Mouse (Mus musculus) cerebellum, adult 2 months (tissue): Measurements from ENCODE around the gene Cyp4a31. TPM values are rescaled to one million over a fixed set of nuclear protein-coding genes. Genes with fewer than 3 reads are reported as not detected.
"Not testable (repeated sequence)": the region's sequence is repeated elsewhere in the genome, so short reads cannot be mapped to it uniquely, and the experiment has no call there.

ENCODE experiments used
- DNase-seq, 2 experiments: peaks; one replicate each; pipeline ENCODE4 v3.0.0; 2021
- H3K27ac ChIP-seq: fragments of 200-500 bp; 2 replicates; pipeline ENCODE4 v1.5.1; 2012; ENCODE audit warnings: low read length, control low read depth, inconsistent platforms; ENCODE audit not compliant: insufficient read depth
- H3K27me3 ChIP-seq: fragments of 200-500 bp; 2 replicates; pipeline ENCODE4 v1.6.1; 2012; ENCODE audit warnings: inconsistent platforms, mild to moderate bottlenecking, low read length, moderate library complexity; ENCODE audit not compliant: control insufficient read depth, insufficient read depth
- H3K4me1 ChIP-seq: fragments of 200-500 bp; 2 replicates; pipeline ENCODE4 v1.6.1; 2011; ENCODE audit warnings: low read length; ENCODE audit not compliant: control insufficient read depth, insufficient read depth
- H3K4me3 ChIP-seq: fragments of 200-500 bp; replicated peaks from 2 replicates; pipeline ENCODE3; 2011; ENCODE audit warnings: mild to moderate bottlenecking, low read depth, low read length, control low read depth; ENCODE audit not compliant: insufficient read depth
- CTCF ChIP-seq: fragments of 200-500 bp; IDR thresholded peaks from 2 replicates; pipeline ENCODE4 v1.5.1; 2011; ENCODE audit warnings: low read depth, mild to moderate bottlenecking, control low read depth, low read length, moderate library complexity, borderline replicate concordance; ENCODE audit not compliant: insufficient read depth
- POLR2A ChIP-seq: fragments of 200-500 bp; IDR thresholded peaks from 2 replicates; pipeline ENCODE4 v1.6.1; 2011; ENCODE audit warnings: low read length, control low read depth, borderline replicate concordance; ENCODE audit not compliant: insufficient read depth
- WGBS: fragments of 180-500 bp; shearing (Covaris S2); methylation state at CpG from one replicate; pipeline ENCODE4 v1.1.7; 2018; 5-methylcytosine and 5-hydroxymethylcytosine counted together
- polyA plus RNA-seq: library from polyadenylated mRNA; depleted of rRNA; stranded (reverse); fragments of >200 nt; gene quantifications from 2 replicates; pipeline ENCODE4 v1.2.3, GENCODE M21; 2012

Gene Cyp4a31
- polyA plus RNA-seq, 1 experiment: not detected

- Histone ChIP-seq H3K27me3 (no peaks in the 10 kb centered on the region), H3K4me3 (no peak overlapping the region), H3K27ac (no peak overlapping the region), H3K4me1 (no peaks in the 10 kb centered on the region)
- DNase-seq: no peak
- WGBS: 40% methylated on average over 4 of the region's 4 CpGs
- TF ChIP-seq POLR2A (no peak), CTCF (no peak)
Measured at GRCm38 (mm10) chr4:115557861-115558561, 5.4 kb upstream of the Cyp4a31 start.

GRCm38 (mm10) chr4:115561236-115561635, 2.2 kb upstream of the Cyp4a31 start:
- not testable (repeated sequence) for H3K27ac ChIP-seq, H3K27me3 ChIP-seq, H3K4me1 ChIP-seq, DNase-seq, H3K4me3 ChIP-seq
- WGBS: 45% methylated on average over 5 of the region's 5 CpGs

GRCm38 (mm10) chr4:115564469-115565225, 1.2 kb downstream of the Cyp4a31 start:
- not testable (repeated sequence) for H3K4me3 ChIP-seq, H3K27ac ChIP-seq, DNase-seq, H3K4me1 ChIP-seq, H3K27me3 ChIP-seq
- 82% methylated on average over 6 of the region's 6 CpGs for WGBS

- no peak overlapping the region for H3K4me3 ChIP-seq
- no peak overlapping the region for H3K27ac ChIP-seq
- TF ChIP-seq CTCF: no peak
- no peak for TF ChIP-seq POLR2A
- H3K27me3 ChIP-seq: no peaks in the 10 kb centered on the region
- 71% methylated on average over 3 of the region's 3 CpGs for WGBS
- DNase-seq: no peak
- no peaks in the 10 kb centered on the region for H3K4me1 ChIP-seq
Measured at GRCm38 (mm10) chr4:115575255-115575654, 11.8 kb downstream of the Cyp4a31 start.

- no peaks in the 10 kb centered on the region for H3K4me1 ChIP-seq
- no peak for DNase-seq
- TF ChIP-seq POLR2A: no peak
- TF ChIP-seq CTCF: no peak
- no peaks in the 10 kb centered on the region for H3K27me3 ChIP-seq
- no peak overlapping the region for H3K4me3 ChIP-seq
- no peak overlapping the region for H3K27ac ChIP-seq
- WGBS: 66% methylated on average over 2 of the region's 2 CpGs
Measured at GRCm38 (mm10) chr4:115575776-115576175, 12.3 kb downstream of the Cyp4a31 start.

GRCm38 (mm10) chr4:115583036-115583435, 19.6 kb downstream of the Cyp4a31 start:
- no peak for DNase-seq
- Histone ChIP-seq H3K27me3 (no peaks in the 10 kb centered on the region), H3K4me3 (no peak overlapping the region), H3K27ac (no peak overlapping the region), H3K4me1 (no peaks in the 10 kb centered on the region)
- TF ChIP-seq POLR2A: no peak
- TF ChIP-seq CTCF: no peak

- no peak for TF ChIP-seq POLR2A
- no peaks in the 10 kb centered on the region for H3K4me1 ChIP-seq
- 87% methylated on average over 1 of the region's 1 CpGs for WGBS
- no peak overlapping the region for H3K27ac ChIP-seq
- H3K4me3 ChIP-seq: no peak overlapping the region
- no peaks in the 10 kb centered on the region for H3K27me3 ChIP-seq
- DNase-seq: no peak
Measured at GRCm38 (mm10) chr4:115596357-115596756, 32.9 kb downstream of the Cyp4a31 start.

GRCm38 (mm10) chr4:115596824-115597336, 33.4 kb downstream of the Cyp4a31 start:
- H3K27ac ChIP-seq: no peak overlapping the region
- no peaks in the 10 kb centered on the region for H3K27me3 ChIP-seq
- no peaks in the 10 kb centered on the region for H3K4me1 ChIP-seq
- 92% methylated on average over 2 of the region's 2 CpGs for WGBS
- DNase-seq: no peak
- TF ChIP-seq POLR2A (no peak), CTCF (no peak)
- no peak overlapping the region for H3K4me3 ChIP-seq

- WGBS: 90% methylated on average over 8 of the region's 8 CpGs
- H3K4me1 ChIP-seq, H3K27me3 ChIP-seq, H3K4me3 ChIP-seq, DNase-seq, H3K27ac ChIP-seq: not testable (repeated sequence)
Measured at GRCm38 (mm10) chr4:115600611-115601010, 37.2 kb downstream of the Cyp4a31 start, which contains the start of gene Cyp4a32. Gene Cyp4a32, plus strand, starts transcription at chr4:115600969.
